Mouse (Mus musculus) kidney, embryonic 14.5 days (tissue): Measurements from ENCODE around the gene Esyt3. TPM values are rescaled to one million over a fixed set of nuclear protein-coding genes. Genes with fewer than 3 reads are reported as not detected.

ENCODE experiments used
- ATAC-seq: fragments of 200-750 bp; cut with Nextera tagmentation; 2 replicates; pipeline ENCODE4 v1.8.0; 2017; ENCODE audit warnings: moderate number of reproducible peaks, mild to moderate bottlenecking, moderate TSS enrichment, moderate library complexity; ENCODE audit not compliant: low FRiP score, low TSS enrichment
- H3K27ac ChIP-seq: fragments of 300-500 bp; sonication (generic); 2 replicates; pipeline ENCODE4 v1.5.1; 2014; ENCODE audit warnings: low read depth, mild to moderate bottlenecking, low read length, moderate library complexity, mixed read lengths
- H3K27me3 ChIP-seq: fragments of 300-500 bp; sonication (generic); 2 replicates; pipeline ENCODE4 v1.6.1; 2014; ENCODE audit warnings: mild to moderate bottlenecking, low read length; ENCODE audit not compliant: control insufficient read depth, insufficient read depth
- H3K36me3 ChIP-seq: fragments of 300-500 bp; sonication (generic); 2 replicates; pipeline ENCODE4 v1.6.1; 2014; ENCODE audit warnings: low read length, mixed read lengths; ENCODE audit not compliant: control insufficient read depth, insufficient read depth
- H3K4me1 ChIP-seq: fragments of 300-500 bp; sonication (generic); 2 replicates; pipeline ENCODE4 v1.6.1; 2014; ENCODE audit warnings: low read length, mixed read lengths; ENCODE audit not compliant: control insufficient read depth, insufficient read depth
- H3K4me2 ChIP-seq: fragments of 300-500 bp; sonication (generic); replicated peaks from 2 replicates; pipeline ENCODE4 v1.6.1; 2014; ENCODE audit warnings: low read depth, mild to moderate bottlenecking, low read length
- H3K4me3 ChIP-seq: fragments of 300-500 bp; sonication (generic); 2 replicates; pipeline ENCODE4 v1.5.1; 2014; ENCODE audit warnings: mild to moderate bottlenecking, low read length
- H3K9ac ChIP-seq: fragments of 300-500 bp; sonication (generic); 2 replicates; pipeline ENCODE4 v1.6.1; 2014; ENCODE audit warnings: low read depth, mild to moderate bottlenecking, low read length, moderate library complexity
- H3K9me3 ChIP-seq: fragments of 300-500 bp; sonication (generic); 2 replicates; pipeline ENCODE4 v1.6.1; 2016; ENCODE audit warnings: low read length; ENCODE audit not compliant: control insufficient read depth
- WGBS: fragments of 180-500 bp; shearing (Covaris S2); extraction: QIAGEN DNeasy Blood & Tissue Kit; methylation state at CpG from one replicate; pipeline ENCODE4 v1.1.7; 2014; 5-methylcytosine and 5-hydroxymethylcytosine counted together
- polyA plus RNA-seq: library from polyadenylated mRNA; unstranded; fragments of >200 nt; fragmentation: Nextera tagmentation; extraction: Ambion mirVana; gene quantifications from 2 replicates; pipeline ENCODE4 v1.2.1, GENCODE M21; 2014

Esyt3 gene
- polyA plus RNA-seq = 0.17 and 0.76 TPM in 2 replicates

- peak within 1 kb of the TSS; percentile 67 for H3K4me2 ChIP-seq
- H3K36me3 ChIP-seq = no peaks in the 10 kb centered on the region
- peak within 1 kb of the TSS; percentile 40; the same call in 1 of the 2 replicates for H3K9ac ChIP-seq
- H3K4me1 ChIP-seq = 0 out of 2 replicates have a peak, but pooled peaks cover 3% of the 10 kb centered on the region
- peak; percentile 70 for ATAC-seq
- H3K4me3 ChIP-seq = peak within 1 kb of the TSS; percentile 39
- H3K27ac ChIP-seq = no peak within 1 kb of the TSS
- under 1% methylated on average over 66 of the region's 66 CpGs for WGBS
- peaks cover 46% of the 10 kb centered on the region for H3K27me3 ChIP-seq
- no peaks in the 10 kb centered on the region for H3K9me3 ChIP-seq
These were observed at the start of gene Esyt3 for GRCm38 (mm10) chr9:99357921-99358692. TSS of gene Esyt3 (minus strand) at chr9:99358557.

- WGBS = 75% methylated on average over 9 of the region's 9 CpGs
- no peaks in the 10 kb centered on the region for H3K36me3 ChIP-seq
- H3K4me2 ChIP-seq = no peak overlapping the region
- no peak overlapping the region for H3K27ac ChIP-seq
- H3K4me3 ChIP-seq = no peak overlapping the region
- no peaks in the 10 kb centered on the region for H3K27me3 ChIP-seq
- H3K4me1 ChIP-seq = no peaks in the 10 kb centered on the region
- ATAC-seq = no peak
- no peak overlapping the region for H3K9ac ChIP-seq
- no peaks in the 10 kb centered on the region for H3K9me3 ChIP-seq
These were observed 43.1 kb upstream of the Esyt3 start for GRCm38 (mm10) chr9:99401288-99401974.

- no peaks in the 10 kb centered on the region for H3K4me1 ChIP-seq
- H3K27me3 ChIP-seq = no peaks in the 10 kb centered on the region
- H3K4me2 ChIP-seq = no peak overlapping the region
- H3K9ac ChIP-seq = no peak overlapping the region
- no peaks in the 10 kb centered on the region for H3K36me3 ChIP-seq
- WGBS = 77% methylated on average over 6 of the region's 6 CpGs
- no peaks in the 10 kb centered on the region for H3K9me3 ChIP-seq
- H3K4me3 ChIP-seq = no peak overlapping the region
- no peak for ATAC-seq
- H3K27ac ChIP-seq = no peak overlapping the region
These were observed 42.4 kb upstream of the Esyt3 start for GRCm38 (mm10) chr9:99400781-99401180.

GRCm38 (mm10) chr9:99397056-99397815 is 38.9 kb upstream of the Esyt3 start:
- no peak overlapping the region for H3K27ac ChIP-seq
- no peak overlapping the region for H3K4me2 ChIP-seq
- H3K9me3 ChIP-seq = no peaks in the 10 kb centered on the region
- WGBS = 80% methylated on average over 13 of the region's 13 CpGs
- H3K4me3 ChIP-seq = no peak overlapping the region
- H3K9ac ChIP-seq = no peak overlapping the region
- H3K27me3 ChIP-seq = no peaks in the 10 kb centered on the region
- H3K4me1 ChIP-seq = no peaks in the 10 kb centered on the region
- no peak for ATAC-seq
- H3K36me3 ChIP-seq = no peaks in the 10 kb centered on the region

GRCm38 (mm10) chr9:99394366-99394765 is 36.0 kb upstream of the Esyt3 start:
- H3K9me3 ChIP-seq = no peaks in the 10 kb centered on the region
- no peaks in the 10 kb centered on the region for H3K27me3 ChIP-seq
- no peak overlapping the region for H3K9ac ChIP-seq
- H3K4me3 ChIP-seq = no peak overlapping the region
- H3K4me1 ChIP-seq = no peaks in the 10 kb centered on the region
- no peaks in the 10 kb centered on the region for H3K36me3 ChIP-seq
- 0 out of 2 replicates have a peak, but pooled peaks have one; percentile 16 for ATAC-seq
- no peak overlapping the region for H3K27ac ChIP-seq
- 82% methylated on average over 11 of the region's 11 CpGs for WGBS
- no peak overlapping the region for H3K4me2 ChIP-seq

GRCm38 (mm10) chr9:99393146-99393545 is 34.8 kb upstream of the Esyt3 start:
- no peaks in the 10 kb centered on the region for H3K27me3 ChIP-seq

GRCm38 (mm10) chr9:99391557-99391956 is 33.2 kb upstream of the Esyt3 start:
- no peaks in the 10 kb centered on the region for H3K36me3 ChIP-seq
- H3K4me1 ChIP-seq = no peaks in the 10 kb centered on the region
- no peaks in the 10 kb centered on the region for H3K9me3 ChIP-seq
- no peak overlapping the region for H3K27ac ChIP-seq
- no peak overlapping the region for H3K4me3 ChIP-seq
- H3K4me2 ChIP-seq = no peak overlapping the region
- no peaks in the 10 kb centered on the region for H3K27me3 ChIP-seq
- H3K9ac ChIP-seq = no peak overlapping the region
- WGBS = 96% methylated on average over 10 of the region's 10 CpGs
- ATAC-seq = no peak

More at GRCm38 (mm10) chr9:99393146-99393545, 34.8 kb upstream of the Esyt3 start:
- Histone ChIP-seq H3K9ac (no peak overlapping the region), H3K9me3 (no peaks in the 10 kb centered on the region), H3K4me3 (no peak overlapping the region), H3K27ac (no peak overlapping the region), H3K36me3 (no peaks in the 10 kb centered on the region), H3K4me2 (no peak overlapping the region), H3K4me1 (no peaks in the 10 kb centered on the region)
- ATAC-seq = no peak
- 96% methylated on average over 8 of the region's 8 CpGs for WGBS

- H3K4me2 ChIP-seq = no peak overlapping the region
- no peaks in the 10 kb centered on the region for H3K27me3 ChIP-seq
- no peak overlapping the region for H3K9ac ChIP-seq
- no peak overlapping the region for H3K27ac ChIP-seq
- no peak overlapping the region for H3K4me3 ChIP-seq
- H3K36me3 ChIP-seq = no peaks in the 10 kb centered on the region
- H3K9me3 ChIP-seq = no peaks in the 10 kb centered on the region
- no peaks in the 10 kb centered on the region for H3K4me1 ChIP-seq
- ATAC-seq = no peak
- 40% methylated on average over 2 of the region's 2 CpGs for WGBS
These were observed 32.4 kb upstream of the Esyt3 start for GRCm38 (mm10) chr9:99390716-99391115.
